Mouse (Mus musculus): ENCODE measurements around the gene Cacna1c. TPM values are rescaled to one million over a fixed set of nuclear protein-coding genes. Genes with fewer than 3 reads are reported as not detected.
"Not testable (repeated sequence)": the region's sequence is repeated elsewhere in the genome, so short reads cannot be mapped to it uniquely, and the experiment has no call there.

The Cacna1c gene
- polyA plus RNA-seq, 1 experiment from 2014 or later: 44.0 TPM

GRCm38 (mm10) chr6:118594833-118595680, 601.2 kb downstream of the Cacna1c start:
- H3K4me2 ChIP-seq: no peak overlapping the region
- H3K4me3 ChIP-seq (ENCODE audit: low read depth, low read length): no peak overlapping the region
- 82% methylated on average over 10 of the region's 10 CpGs for WGBS (ENCODE audit: insufficient replicate concordance)
- ATAC-seq (replicated peaks; ENCODE audit: insufficient number of reproducible peaks, low FRiP score, low TSS enrichment): no peak
- H3K27ac ChIP-seq (ENCODE audit: low read depth, low read length): no peak overlapping the region
- H3K9me3 ChIP-seq (replicated peaks; ENCODE audit: control insufficient read depth, low read length): no peaks in the 10 kb centered on the region
- H3K27me3 ChIP-seq (ENCODE audit: control insufficient read depth, insufficient read depth, low read length): peaks cover 4% of the 10 kb centered on the region; the same call in 1 of the 2 replicates
- no peak overlapping the region for H3K9ac ChIP-seq (ENCODE audit: low read depth, low read length)
- H3K36me3 ChIP-seq (ENCODE audit: control insufficient read depth, insufficient read depth, low read length): no peaks in the 10 kb centered on the region
- H3K4me1 ChIP-seq (ENCODE audit: control insufficient read depth, insufficient read depth, low read length): peaks cover 6% of the 10 kb centered on the region; the same call in 1 of the 2 replicates

- Histone ChIP-seq H3K27me3 (ENCODE audit: control insufficient read depth, insufficient read depth, low read length) (peaks cover 4% of the 10 kb centered on the region; the same call in 1 of the 2 replicates), H3K4me2 (peak overlapping the region; percentile 71), H3K36me3 (ENCODE audit: control insufficient read depth, insufficient read depth, low read length) (no peaks in the 10 kb centered on the region), H3K4me1 (ENCODE audit: control insufficient read depth, insufficient read depth, low read length) (peaks cover 6% of the 10 kb centered on the region; the same call in 1 of the 2 replicates), H3K9ac (ENCODE audit: low read depth, low read length) (no peak overlapping the region), H3K4me3 (ENCODE audit: low read depth, low read length) (peak overlapping the region; percentile 41), H3K9me3 (replicated peaks; ENCODE audit: control insufficient read depth, low read length) (no peaks in the 10 kb centered on the region), H3K27ac (ENCODE audit: low read depth, low read length) (no peak overlapping the region)
- no peak for ATAC-seq (replicated peaks; ENCODE audit: insufficient number of reproducible peaks, low FRiP score, low TSS enrichment)
- 42% methylated on average over 10 of the region's 10 CpGs for WGBS (ENCODE audit: insufficient replicate concordance)
Observed at GRCm38 (mm10) chr6:118594070-118594469, 602.1 kb downstream of the Cacna1c start.

- Histone ChIP-seq H3K4me1 (ENCODE audit: control insufficient read depth, insufficient read depth, low read length) (peaks cover 6% of the 10 kb centered on the region; the same call in 1 of the 2 replicates), H3K9me3 (replicated peaks; ENCODE audit: control insufficient read depth, low read length) (no peaks in the 10 kb centered on the region), H3K4me2 (peak overlapping the region; percentile 71), H3K36me3 (ENCODE audit: control insufficient read depth, insufficient read depth, low read length) (no peaks in the 10 kb centered on the region), H3K9ac (ENCODE audit: low read depth, low read length) (peak overlapping the region; percentile 43; the same call in 1 of the 2 replicates), H3K27me3 (ENCODE audit: control insufficient read depth, insufficient read depth, low read length) (peaks cover 4% of the 10 kb centered on the region; the same call in 1 of the 2 replicates), H3K4me3 (ENCODE audit: low read depth, low read length) (peak overlapping the region; percentile 41), H3K27ac (ENCODE audit: low read depth, low read length) (no peak overlapping the region)
- WGBS (ENCODE audit: insufficient replicate concordance): 16% methylated on average over 34 of the region's 34 CpGs
- 0 out of 2 replicates have a peak, but pooled peaks have one; percentile 41 for ATAC-seq (replicated peaks; ENCODE audit: insufficient number of reproducible peaks, low FRiP score, low TSS enrichment)
Observed at GRCm38 (mm10) chr6:118593377-118594061, 602.7 kb downstream of the Cacna1c start.

- ATAC-seq (replicated peaks; ENCODE audit: insufficient number of reproducible peaks, low FRiP score, low TSS enrichment): no peak
- H3K9ac ChIP-seq (ENCODE audit: low read depth, low read length): no peak overlapping the region
- H3K4me2 ChIP-seq: peak overlapping the region; percentile 71
- H3K4me1 ChIP-seq (ENCODE audit: control insufficient read depth, insufficient read depth, low read length): peaks cover 6% of the 10 kb centered on the region; the same call in 1 of the 2 replicates
- H3K27ac ChIP-seq (ENCODE audit: low read depth, low read length): no peak overlapping the region
- 42% methylated on average over 21 of the region's 21 CpGs for WGBS (ENCODE audit: insufficient replicate concordance)
- H3K27me3 ChIP-seq (ENCODE audit: control insufficient read depth, insufficient read depth, low read length): peaks cover 4% of the 10 kb centered on the region; the same call in 1 of the 2 replicates
- H3K4me3 ChIP-seq (ENCODE audit: low read depth, low read length): peak overlapping the region; percentile 41; the same call in 1 of the 2 replicates
- no peaks in the 10 kb centered on the region for H3K9me3 ChIP-seq (replicated peaks; ENCODE audit: control insufficient read depth, low read length)
- H3K36me3 ChIP-seq (ENCODE audit: control insufficient read depth, insufficient read depth, low read length): no peaks in the 10 kb centered on the region
Observed at GRCm38 (mm10) chr6:118592662-118593376, 603.4 kb downstream of the Cacna1c start.

GRCm38 (mm10) chr6:118578741-118579140, 617.5 kb downstream of the Cacna1c start:
- not testable (repeated sequence) for H3K9ac ChIP-seq (ENCODE audit: low read depth, low read length); ATAC-seq (replicated peaks; ENCODE audit: insufficient number of reproducible peaks, low FRiP score, low TSS enrichment); H3K36me3 ChIP-seq (ENCODE audit: control insufficient read depth, insufficient read depth, low read length); H3K9me3 ChIP-seq (replicated peaks; ENCODE audit: control insufficient read depth, low read length); H3K27ac ChIP-seq (ENCODE audit: low read depth, low read length); H3K4me3 ChIP-seq (ENCODE audit: low read depth, low read length); H3K4me2 ChIP-seq; H3K27me3 ChIP-seq (ENCODE audit: control insufficient read depth, insufficient read depth, low read length); H3K4me1 ChIP-seq (ENCODE audit: control insufficient read depth, insufficient read depth, low read length)
- 72% methylated on average over 4 of the region's 4 CpGs for WGBS (ENCODE audit: insufficient replicate concordance)

- no peak overlapping the region for H3K27ac ChIP-seq (ENCODE audit: low read depth, low read length)
- ATAC-seq (replicated peaks; ENCODE audit: insufficient number of reproducible peaks, low FRiP score, low TSS enrichment): no peak
- H3K27me3 ChIP-seq (ENCODE audit: control insufficient read depth, insufficient read depth, low read length): no peaks in the 10 kb centered on the region
- H3K4me1 ChIP-seq (ENCODE audit: control insufficient read depth, insufficient read depth, low read length): no peaks in the 10 kb centered on the region
- H3K4me3 ChIP-seq (ENCODE audit: low read depth, low read length): no peak overlapping the region
- H3K9me3 ChIP-seq (replicated peaks; ENCODE audit: control insufficient read depth, low read length): no peaks in the 10 kb centered on the region
- H3K36me3 ChIP-seq (ENCODE audit: control insufficient read depth, insufficient read depth, low read length): no peaks in the 10 kb centered on the region
- no peak overlapping the region for H3K4me2 ChIP-seq
- H3K9ac ChIP-seq (ENCODE audit: low read depth, low read length): no peak overlapping the region
- 87% methylated on average over 6 of the region's 6 CpGs for WGBS (ENCODE audit: insufficient replicate concordance)
Observed at GRCm38 (mm10) chr6:118574351-118574750, 621.9 kb downstream of the Cacna1c start.

- Histone ChIP-seq H3K4me1 (ENCODE audit: control insufficient read depth, insufficient read depth, low read length) (0 out of 2 replicates have a peak, but pooled peaks cover under 1% of the 10 kb centered on the region), H3K27ac (ENCODE audit: low read depth, low read length) (no peak overlapping the region), H3K9me3 (replicated peaks; ENCODE audit: control insufficient read depth, low read length) (no peaks in the 10 kb centered on the region), H3K27me3 (ENCODE audit: control insufficient read depth, insufficient read depth, low read length) (no peaks in the 10 kb centered on the region), H3K4me3 (ENCODE audit: low read depth, low read length) (no peak overlapping the region), H3K36me3 (ENCODE audit: control insufficient read depth, insufficient read depth, low read length) (no peaks in the 10 kb centered on the region), H3K4me2 (no peak overlapping the region), H3K9ac (ENCODE audit: low read depth, low read length) (no peak overlapping the region)
- 81% methylated on average over 3 of the region's 3 CpGs for WGBS (ENCODE audit: insufficient replicate concordance)
- no peak for ATAC-seq (replicated peaks; ENCODE audit: insufficient number of reproducible peaks, low FRiP score, low TSS enrichment)
Observed at GRCm38 (mm10) chr6:118567816-118568215, 628.4 kb downstream of the Cacna1c start.

Data from heart, embryonic 11.5 days (tissue).